Comparison of ENCODE assay signal across 17 mouse cellular contexts in genomic region chr2:174199961-174200862, GRCm38 (mm10).
DNase-seq lines count a peak whose midpoint lies in the region; ATAC-seq and TF ChIP-seq lines count a peak whose summit lies in the region.
"Had no signal": no experiment of that assay in that cellular context is flagged by ENCODE, and none has a peak within 500 bp of the region (broad histone marks: within the 10 kb centered on the region; RNA-seq: fewer than 3 reads in every experiment).

No protein-coding gene starts in this region.

- H3K27ac ChIP-seq in kidney, embryonic 15.5 days, result peak overlapping the region; percentile 9; the same call in 1 of the 2 replicates
- no peak overlapping the region for H3K27ac ChIP-seq in kidney, embryonic 16.5 days (ENCODE audit: low read length)
- H3K27ac ChIP-seq in embryonic facial prominence, embryonic 15.5 days (replicated peaks), result no peak overlapping the region
- H3K27ac ChIP-seq in limb, embryonic 14.5 days (replicated peaks; ENCODE audit: low read depth, low read length), result peak overlapping the region; percentile 58; the same call in 1 of the 2 replicates
- H3K27ac ChIP-seq: liver, embryonic 14.5 days had no signal

- peak; percentile 41 for DNase-seq in embryo, embryonic 11.5 days (ENCODE audit: low read depth, low spot score)
- peak; percentile 63 for DNase-seq in limb, embryonic 14.5 days (ENCODE audit: low spot score)
- DNase-seq in left cerebral cortex, postnatal 4 days, result no peak
- DNase-seq in thymus, adult 18-20 months, result no peak
- DNase-seq: cerebellum, postnatal 25 days; forebrain, postnatal 0 days; heart, postnatal 36 days; kidney, postnatal 10 days; layer of hippocampus, adult 9-11 months; lung, postnatal 10 days; spleen, adult 18-20 months had no signal

- no peak overlapping the region for H3K9ac ChIP-seq in kidney, embryonic 15.5 days
- H3K9ac ChIP-seq in kidney, embryonic 16.5 days (replicated peaks; ENCODE audit: low read length), result no peak overlapping the region
- H3K9ac ChIP-seq in embryonic facial prominence, embryonic 15.5 days, result no peak overlapping the region
- H3K9ac ChIP-seq in limb, embryonic 14.5 days (ENCODE audit: low read depth, low read length, severe bottlenecking), result no peak overlapping the region
- H3K9ac ChIP-seq: forebrain, postnatal 0 days; liver, embryonic 14.5 days had no signal

- H3K4me2 ChIP-seq in kidney, embryonic 15.5 days, result no peak overlapping the region
- H3K4me2 ChIP-seq in kidney, embryonic 16.5 days (replicated peaks; ENCODE audit: low read depth, low read length), result no peak overlapping the region
- H3K4me2 ChIP-seq in embryonic facial prominence, embryonic 15.5 days (replicated peaks), result no peak overlapping the region
- no peak overlapping the region for H3K4me2 ChIP-seq in limb, embryonic 14.5 days (replicated peaks; ENCODE audit: low read depth, low read length, severe bottlenecking)

- no peak for ATAC-seq in kidney, embryonic 15.5 days (replicated peaks; ENCODE audit: low FRiP score)
- no peak for ATAC-seq in kidney, embryonic 16.5 days (ENCODE audit: low FRiP score, low TSS enrichment)
- ATAC-seq in embryonic facial prominence, embryonic 15.5 days (ENCODE audit: insufficient number of reproducible peaks, low FRiP score, low TSS enrichment, low read depth), result peak; percentile 44; the same call in 1 of the 2 replicates
- peak; percentile 79 for ATAC-seq in limb, embryonic 14.5 days (ENCODE audit: low FRiP score, low read depth)
- ATAC-seq: forebrain, postnatal 0 days had no signal

- no peak for TF ChIP-seq POLR2A in limb, embryonic 14.5 days (IDR thresholded peaks at IDR 0.05; ENCODE audit: borderline replicate concordance, extremely low read depth, insufficient read depth, insufficient read length)

- H3K4me1 ChIP-seq in kidney, embryonic 15.5 days, result peaks cover 7% of the 10 kb centered on the region
- H3K4me1 ChIP-seq in kidney, embryonic 16.5 days (ENCODE audit: insufficient read depth, low read length), result peaks cover 6% of the 10 kb centered on the region; the same call in 1 of the 2 replicates
- H3K4me1 ChIP-seq in embryonic facial prominence, embryonic 15.5 days, result 0 out of 2 replicates have a peak, but pooled peaks cover 4% of the 10 kb centered on the region
- H3K4me1 ChIP-seq in limb, embryonic 14.5 days (ENCODE audit: control insufficient read depth, insufficient read depth, low read length), result peaks cover 7% of the 10 kb centered on the region
- H3K4me1 ChIP-seq: megakaryocyte, embryonic 14.5 days had no signal

- no peaks in the 10 kb centered on the region for H3K9me3 ChIP-seq in kidney, embryonic 15.5 days (replicated peaks)
- no peaks in the 10 kb centered on the region for H3K9me3 ChIP-seq in kidney, embryonic 16.5 days (ENCODE audit: low read length)
- no peaks in the 10 kb centered on the region for H3K9me3 ChIP-seq in embryonic facial prominence, embryonic 15.5 days (replicated peaks)
- no peaks in the 10 kb centered on the region for H3K9me3 ChIP-seq in limb, embryonic 14.5 days (ENCODE audit: control insufficient read depth, low read length)

- no peaks in the 10 kb centered on the region for H3K36me3 ChIP-seq in kidney, embryonic 15.5 days
- no peaks in the 10 kb centered on the region for H3K36me3 ChIP-seq in kidney, embryonic 16.5 days (ENCODE audit: insufficient read depth, low read length)
- no peaks in the 10 kb centered on the region for H3K36me3 ChIP-seq in embryonic facial prominence, embryonic 15.5 days
- H3K36me3 ChIP-seq in limb, embryonic 14.5 days (ENCODE audit: control insufficient read depth, insufficient read depth, low read length), result no peaks in the 10 kb centered on the region
- H3K36me3 ChIP-seq: G1E had no signal

- intact Hi-C loops in left cerebral cortex, postnatal 4 days (cut with DNase I), result no loop called here

- WGBS in kidney, embryonic 15.5 days, result 35% methylated on average over 13 of the region's 13 CpGs
- WGBS in kidney, embryonic 16.5 days, result 38% methylated on average over 13 of the region's 13 CpGs
- WGBS in embryonic facial prominence, embryonic 15.5 days, result 65% methylated on average over 13 of the region's 13 CpGs
- WGBS in limb, embryonic 14.5 days, result 44% methylated on average over 13 of the region's 13 CpGs

- H3K27me3 ChIP-seq in kidney, embryonic 15.5 days, result no peaks in the 10 kb centered on the region
- no peaks in the 10 kb centered on the region for H3K27me3 ChIP-seq in kidney, embryonic 16.5 days (ENCODE audit: insufficient read depth, low read length)
- H3K27me3 ChIP-seq in embryonic facial prominence, embryonic 15.5 days, result no peaks in the 10 kb centered on the region
- H3K27me3 ChIP-seq in limb, embryonic 14.5 days (ENCODE audit: control insufficient read depth, insufficient read depth, low read length), result no peaks in the 10 kb centered on the region

- no peak overlapping the region for H3K4me3 ChIP-seq in kidney, embryonic 15.5 days (replicated peaks)
- no peak overlapping the region for H3K4me3 ChIP-seq in kidney, embryonic 16.5 days (ENCODE audit: low read length)
- no peak overlapping the region for H3K4me3 ChIP-seq in embryonic facial prominence, embryonic 15.5 days (replicated peaks)
- H3K4me3 ChIP-seq in limb, embryonic 14.5 days (replicated peaks; ENCODE audit: low read length), result no peak overlapping the region
- H3K4me3 ChIP-seq: megakaryocyte, embryonic 14.5 days had no signal

Comparison
In these comparisons a context has a peak if more than half of its experiments do, and no peak if none do; other contexts are left out.
1. H3K27ac ChIP-seq: peak in kidney, embryonic 15.5 days (single experiment) and limb, embryonic 14.5 days (single experiment); none in kidney, embryonic 16.5 days (single experiment) and embryonic facial prominence, embryonic 15.5 days (single experiment).
2. ATAC-seq: peak in embryonic facial prominence, embryonic 15.5 days (single experiment) and limb, embryonic 14.5 days (single experiment); none in kidney, embryonic 15.5 days (single experiment) and kidney, embryonic 16.5 days (single experiment).
3. DNase-seq: peak in embryo, embryonic 11.5 days (single experiment) and limb, embryonic 14.5 days (single experiment); none in left cerebral cortex, postnatal 4 days (single experiment) and thymus, adult 18-20 months (0 of 2).